Mouse (Mus musculus): ENCODE results near the gene Hoxb7.
A peak's percentile ranks its signal among the peaks of the same experiment; 100 is the strongest.

Hoxb7 gene

DNA sequence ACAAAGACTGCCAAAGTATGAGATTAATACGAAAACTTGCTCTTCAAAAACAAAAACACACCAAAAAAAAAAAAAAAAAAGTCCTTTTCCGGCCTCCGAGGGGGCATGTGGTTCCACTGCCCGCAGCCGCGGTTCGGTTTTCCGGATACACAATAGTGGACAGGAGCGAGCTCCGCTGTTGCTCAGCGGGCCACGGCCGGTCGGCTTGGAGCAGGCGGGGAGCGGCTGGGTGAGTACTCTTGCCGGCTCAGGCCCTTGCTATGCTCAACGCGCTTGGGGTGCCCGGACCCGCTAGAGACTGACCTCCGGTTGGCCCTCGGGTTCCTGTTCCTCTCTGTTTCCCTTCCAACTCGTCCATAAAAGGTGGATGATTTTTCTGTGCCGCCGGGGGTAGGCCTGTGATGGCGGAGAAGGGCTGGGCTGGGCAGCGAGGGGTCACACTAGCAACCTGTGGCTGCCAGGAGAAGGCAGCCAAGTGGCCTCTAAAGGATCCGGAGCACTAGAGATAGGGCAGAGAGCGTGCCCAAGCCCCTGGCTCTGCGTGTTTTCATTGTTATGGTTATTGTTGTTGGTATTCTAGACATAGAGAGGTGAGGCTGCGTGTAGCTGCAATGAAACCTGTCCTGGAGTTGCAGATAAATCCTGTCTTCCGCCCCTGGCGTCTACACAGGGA lies 28.4 kb downstream of the Hoxb7 start:
- DNase-seq (ENCODE audit: low read depth, low spot score): no peak

DNA sequence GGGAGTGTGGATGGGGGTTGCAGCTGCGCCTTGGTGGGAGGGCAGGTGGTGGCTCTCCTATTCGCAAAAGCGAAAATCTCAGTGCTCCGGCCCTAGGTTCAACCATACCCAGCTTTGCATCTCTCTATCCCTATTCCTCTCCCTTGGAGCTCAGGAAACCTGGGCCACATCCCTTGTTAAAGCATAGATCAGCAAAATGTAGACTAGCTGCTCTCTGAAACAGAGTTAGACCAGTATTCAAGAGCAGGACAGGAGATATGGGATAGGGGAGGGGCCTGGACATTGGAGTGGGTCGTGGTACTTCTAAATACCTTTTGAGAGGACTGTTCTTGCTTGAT lies 28.9 kb downstream of the Hoxb7 start:
- DNase-seq (ENCODE audit: low read depth, low spot score): no peak

DNA sequence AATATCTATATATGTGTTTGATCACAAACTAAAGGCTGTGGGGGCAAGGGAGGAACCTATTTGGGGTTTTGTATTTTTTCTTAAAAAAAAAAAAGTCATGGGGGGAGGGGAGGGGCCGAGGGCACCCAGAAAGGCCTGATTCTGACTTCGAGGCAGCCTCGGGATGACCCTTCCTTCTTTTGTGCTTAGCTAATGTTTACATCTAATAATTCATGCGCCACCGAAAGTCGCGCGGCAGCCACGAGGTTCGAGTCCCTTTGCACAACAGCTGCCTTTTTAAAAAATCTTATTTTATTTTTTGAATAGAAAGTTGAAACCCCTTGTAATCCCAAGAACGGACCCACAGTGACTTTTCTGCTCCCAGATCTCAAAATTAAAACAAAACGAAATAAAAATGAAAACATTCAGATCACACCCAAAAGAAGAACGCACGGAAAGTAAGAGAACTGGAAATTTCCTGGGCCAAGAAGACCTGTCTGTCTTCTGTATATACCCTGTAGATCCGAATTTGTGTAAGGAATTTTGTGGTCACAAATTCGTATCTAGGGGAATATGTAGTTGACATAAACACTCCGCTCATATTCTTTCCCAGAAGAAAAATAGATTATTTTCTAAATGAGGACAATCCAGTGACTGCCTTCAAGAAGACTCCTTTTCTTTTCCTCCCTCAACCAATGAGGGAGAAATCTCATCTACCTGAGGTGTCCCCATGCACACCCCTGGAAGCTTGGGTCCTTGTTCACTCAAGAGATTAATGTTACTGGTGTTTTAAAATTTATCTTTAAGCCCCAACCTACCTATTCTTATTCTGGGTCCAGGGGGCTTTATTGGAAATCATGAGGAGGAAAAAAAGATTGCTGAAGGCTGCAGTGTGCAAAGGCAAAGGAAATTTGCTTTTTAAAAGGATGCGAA lies 30.5 kb downstream of the Hoxb7 start:
- DNase-seq (ENCODE audit: low read depth, low spot score): no peak

DNA sequence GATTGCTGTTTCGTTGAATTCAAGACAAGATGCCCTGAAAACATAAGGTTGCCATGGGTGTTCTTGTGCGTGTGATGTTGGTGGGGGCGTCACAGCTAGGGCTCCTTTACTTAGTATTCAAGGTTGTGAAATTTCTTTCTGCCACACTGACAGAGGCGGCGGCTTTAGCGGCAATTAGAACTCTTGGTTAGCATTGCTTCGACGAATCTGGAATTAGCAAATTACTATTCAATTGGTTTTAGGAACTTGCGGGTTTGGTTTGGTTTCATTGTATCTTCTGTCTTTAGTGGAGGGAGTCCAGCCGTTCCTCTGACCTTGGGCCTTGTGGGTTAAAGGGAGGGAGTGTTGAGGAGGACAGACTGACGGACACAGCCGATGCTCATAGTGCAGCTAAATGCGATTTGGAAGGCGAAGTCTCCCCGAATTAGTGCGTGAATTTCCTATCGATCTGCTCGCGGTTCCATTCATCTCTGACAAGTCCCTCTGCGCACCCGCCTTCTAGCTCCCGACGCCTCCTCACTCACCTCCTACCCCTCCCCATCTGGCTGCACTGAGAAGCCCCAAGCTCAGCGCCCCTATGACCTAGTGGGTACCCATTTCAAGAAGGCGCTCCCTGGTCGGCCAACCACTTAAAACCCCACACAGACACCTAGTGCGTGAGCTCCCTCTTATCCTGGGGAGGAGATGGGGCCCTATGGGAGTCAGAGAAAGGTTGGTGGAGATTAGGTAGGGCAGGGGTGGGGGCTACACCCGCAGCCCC lies 31.4 kb downstream of the Hoxb7 start, which contains the start of gene Hoxb4:
Hoxb4 (plus strand) TSS at position 660 of the 760 bp plus-strand sequence.
- no peak for DNase-seq (ENCODE audit: low read depth, low spot score)

DNA sequence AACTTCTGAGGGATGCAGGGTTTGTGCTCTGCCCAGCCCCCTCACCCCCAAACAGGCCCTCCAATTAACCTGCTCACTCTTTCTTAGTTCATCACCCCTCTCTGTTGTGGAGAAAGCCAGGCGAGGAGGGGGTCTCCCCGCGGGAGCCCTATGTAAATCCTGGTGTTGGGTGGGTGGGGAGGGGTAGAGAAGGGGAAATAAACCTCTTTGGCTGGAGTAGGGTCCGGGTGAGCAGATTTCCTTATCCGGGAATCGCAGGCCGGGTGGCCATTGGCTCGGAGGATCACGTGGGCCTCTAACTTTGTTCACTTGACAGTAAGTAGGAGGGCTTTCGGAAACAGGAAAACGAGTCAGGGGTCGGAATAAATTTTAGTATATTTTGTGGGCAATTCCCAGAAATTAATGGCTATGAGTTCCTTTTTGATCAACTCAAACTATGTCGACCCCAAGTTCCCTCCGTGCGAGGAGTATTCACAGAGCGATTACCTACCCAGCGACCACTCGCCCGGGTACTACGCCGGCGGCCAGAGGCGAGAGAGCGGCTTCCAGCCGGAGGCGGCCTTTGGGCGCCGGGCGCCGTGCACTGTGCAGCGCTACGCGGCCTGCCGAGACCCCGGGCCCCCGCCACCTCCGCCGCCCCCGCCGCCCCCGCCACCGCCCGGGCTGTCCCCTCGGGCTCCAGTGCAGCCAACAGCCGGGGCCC lies 32.1 kb downstream of the Hoxb7 start:
- DNase-seq (ENCODE audit: low read depth, low spot score): peak; percentile 89

DNA sequence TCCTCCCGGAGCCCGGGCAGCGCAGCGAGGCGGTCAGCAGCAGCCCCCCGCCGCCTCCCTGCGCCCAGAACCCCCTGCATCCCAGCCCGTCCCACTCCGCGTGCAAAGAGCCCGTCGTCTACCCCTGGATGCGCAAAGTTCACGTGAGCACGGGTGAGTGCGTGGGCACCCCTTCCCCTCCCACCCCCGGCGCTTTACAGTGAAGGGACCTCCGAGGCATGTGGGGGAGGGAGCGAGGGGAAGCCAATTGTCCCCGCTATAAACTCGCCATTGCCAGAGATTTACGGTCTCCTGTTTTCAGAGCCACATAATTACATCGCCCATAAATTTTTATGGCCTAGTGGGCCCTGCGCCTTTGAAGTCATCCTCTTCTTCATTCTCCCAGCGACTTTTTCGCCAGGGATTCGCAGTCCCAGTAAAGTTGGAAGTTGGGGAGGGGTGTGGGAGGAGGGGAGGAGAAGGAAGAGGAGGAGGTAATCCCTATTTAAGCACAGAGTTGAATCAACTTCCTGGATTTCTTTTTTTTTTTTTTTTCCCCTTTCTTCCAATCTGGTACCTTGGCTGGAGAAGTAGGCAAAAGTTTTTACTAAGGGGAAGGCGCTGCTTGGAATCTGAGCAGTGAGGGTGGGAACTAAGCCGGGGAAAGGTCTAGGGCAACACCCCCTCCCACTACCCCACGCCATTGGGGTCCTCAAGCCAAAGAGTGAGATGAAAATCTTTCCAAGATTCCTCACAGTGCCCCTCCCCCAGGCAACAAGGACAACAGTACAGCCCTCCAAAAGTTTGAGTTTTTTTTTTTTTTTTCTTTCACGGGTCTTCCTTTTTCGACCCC lies 32.9 kb downstream of the Hoxb7 start:
- DNase-seq (ENCODE audit: low read depth, low spot score): peak; percentile 55

DNA sequence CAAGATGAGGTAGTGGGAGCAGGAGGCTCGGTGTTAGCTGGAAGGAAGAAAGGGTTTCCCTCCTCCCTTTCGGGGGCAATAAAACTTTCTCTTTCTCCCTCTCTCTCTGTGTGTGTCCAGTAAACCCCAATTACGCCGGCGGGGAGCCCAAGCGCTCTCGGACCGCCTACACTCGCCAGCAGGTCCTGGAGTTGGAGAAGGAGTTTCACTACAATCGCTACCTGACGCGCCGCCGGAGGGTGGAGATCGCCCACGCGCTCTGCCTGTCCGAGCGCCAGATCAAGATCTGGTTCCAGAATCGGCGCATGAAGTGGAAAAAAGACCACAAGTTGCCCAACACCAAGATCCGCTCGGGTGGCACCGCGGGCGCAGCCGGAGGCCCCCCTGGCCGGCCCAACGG lies 33.5 kb downstream of the Hoxb7 start:
- no peak for DNase-seq (ENCODE audit: low read depth, low spot score)

DNA sequence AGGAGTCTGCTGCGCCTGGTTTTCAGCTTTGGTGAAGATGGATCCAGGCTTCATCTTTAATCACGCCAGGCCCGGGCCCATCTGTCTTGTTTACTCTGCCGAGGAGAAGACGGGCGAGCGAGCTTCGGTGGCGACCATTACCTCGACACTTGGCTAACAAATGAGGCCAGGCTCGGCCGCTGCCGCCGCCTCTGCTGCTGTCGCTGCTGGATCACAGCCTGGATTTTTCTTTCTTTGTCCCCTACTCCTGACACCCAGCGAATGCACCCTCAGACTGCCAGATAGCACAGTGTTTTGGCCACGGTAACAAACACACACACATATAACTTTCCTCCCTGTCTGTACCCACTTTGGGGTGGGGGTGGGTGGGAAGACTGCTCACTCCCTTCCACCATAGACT lies 34.3 kb downstream of the Hoxb7 start:
- no peak for DNase-seq (ENCODE audit: low read depth, low spot score)

DNA sequence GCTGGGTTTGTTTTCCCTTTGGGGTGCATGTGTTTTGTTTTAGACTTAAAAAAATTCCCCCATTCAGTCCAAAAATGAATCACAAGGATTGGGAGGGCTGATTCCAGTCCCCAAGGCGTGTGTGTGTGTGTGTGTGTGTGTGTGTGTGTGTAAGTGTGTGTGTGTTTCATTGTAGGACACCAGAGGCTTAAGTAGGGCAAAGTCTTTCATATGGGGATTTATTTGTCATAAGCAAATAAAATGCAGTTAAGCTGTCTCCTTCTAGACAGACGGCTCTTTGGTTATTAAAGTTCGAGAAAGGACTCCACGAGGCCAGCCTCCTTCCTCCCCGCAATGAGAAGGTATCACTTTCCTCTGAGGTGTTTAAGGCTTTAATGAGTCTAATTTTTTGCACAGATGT lies 35.4 kb downstream of the Hoxb7 start:
- DNase-seq (ENCODE audit: low read depth, low spot score): no peak

DNA sequence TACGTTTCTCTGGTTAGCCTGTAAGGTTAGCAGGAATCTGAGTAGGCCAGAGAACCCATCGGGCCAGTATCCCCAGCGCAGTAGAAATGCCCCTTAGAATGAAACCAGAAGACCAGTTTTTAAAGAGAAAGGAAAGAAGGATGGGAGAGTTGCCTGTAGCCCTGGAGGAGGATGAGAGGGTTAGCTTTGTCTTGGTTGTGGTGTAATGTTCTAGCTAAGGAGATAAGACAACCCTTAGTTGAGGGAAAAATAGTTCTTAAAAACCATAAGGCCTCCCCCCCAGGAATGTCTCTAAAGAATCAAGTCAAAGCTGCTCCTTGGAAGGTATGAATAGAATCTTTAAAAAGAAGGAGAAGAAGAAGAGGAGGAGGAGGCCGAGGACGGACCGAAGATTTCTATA lies 36.3 kb downstream of the Hoxb7 start:
- DNase-seq (ENCODE audit: low read depth, low spot score): no peak

DNA sequence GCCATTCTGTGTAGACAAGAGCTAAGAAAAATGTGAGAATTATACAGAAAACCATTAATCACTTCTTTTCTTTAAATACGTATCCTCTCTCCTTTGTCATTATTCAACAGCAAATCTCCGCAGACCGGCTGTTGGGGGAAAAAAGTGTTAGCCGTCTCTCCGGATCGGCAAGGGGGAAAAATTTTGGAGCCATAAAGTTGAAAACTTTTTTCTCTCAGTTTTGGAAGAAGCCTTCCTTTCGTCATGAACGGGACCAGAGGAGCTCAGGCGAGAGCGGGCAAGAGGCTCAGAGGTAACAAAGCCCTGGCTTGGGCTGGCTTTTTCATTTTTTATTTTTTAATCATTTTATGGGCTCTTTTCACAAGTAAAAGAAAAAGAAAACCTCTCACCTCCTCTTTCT lies 36.7 kb downstream of the Hoxb7 start, which contains the start of gene Hoxb3:
Hoxb3 (plus strand) TSS at position 173 of the 400 bp plus-strand sequence.
- DNase-seq (ENCODE audit: low read depth, low spot score): no peak

DNA sequence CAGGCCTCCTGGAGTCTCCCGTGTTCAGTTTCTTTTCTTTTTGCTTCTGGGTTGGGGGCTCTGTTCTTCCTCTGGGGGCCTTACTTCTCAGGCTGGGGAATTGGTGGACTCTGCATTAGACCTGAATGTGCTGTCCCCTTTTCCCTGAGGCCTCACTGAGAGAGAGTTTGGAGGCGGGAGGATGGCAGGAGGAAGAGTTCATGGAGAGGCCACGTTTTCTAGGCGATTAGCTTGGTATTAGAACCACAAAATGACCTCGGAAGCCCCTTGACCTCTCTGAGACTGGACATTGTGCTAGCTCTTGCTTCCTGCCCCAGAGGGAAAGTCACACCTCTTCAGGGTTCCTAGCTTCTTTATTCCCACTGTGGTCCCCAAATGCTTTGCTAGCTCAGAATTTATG lies 37.7 kb downstream of the Hoxb7 start:
- DNase-seq (ENCODE audit: low read depth, low spot score): no peak

DNA sequence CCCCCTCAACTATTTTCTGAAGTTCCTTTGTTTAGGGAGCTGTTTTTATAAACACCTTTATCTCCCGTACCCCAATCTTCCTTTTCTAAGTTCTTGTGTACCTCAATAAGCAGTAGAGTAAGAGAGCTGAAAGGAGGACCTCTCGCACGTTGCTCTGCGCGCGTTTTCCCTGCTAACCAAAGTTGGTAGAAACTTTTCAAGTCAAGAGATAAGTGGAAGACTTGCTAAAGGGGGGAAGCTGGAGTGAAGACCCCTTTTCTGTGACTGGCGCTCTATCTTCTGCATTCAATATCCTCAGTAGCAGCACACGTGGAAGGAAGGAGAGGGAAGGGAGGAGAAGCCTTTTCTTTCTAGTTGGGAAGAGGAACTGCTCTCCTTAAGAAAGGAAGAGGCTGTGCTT lies 38.5 kb downstream of the Hoxb7 start:
- no peak for DNase-seq (ENCODE audit: low read depth, low spot score)

DNA sequence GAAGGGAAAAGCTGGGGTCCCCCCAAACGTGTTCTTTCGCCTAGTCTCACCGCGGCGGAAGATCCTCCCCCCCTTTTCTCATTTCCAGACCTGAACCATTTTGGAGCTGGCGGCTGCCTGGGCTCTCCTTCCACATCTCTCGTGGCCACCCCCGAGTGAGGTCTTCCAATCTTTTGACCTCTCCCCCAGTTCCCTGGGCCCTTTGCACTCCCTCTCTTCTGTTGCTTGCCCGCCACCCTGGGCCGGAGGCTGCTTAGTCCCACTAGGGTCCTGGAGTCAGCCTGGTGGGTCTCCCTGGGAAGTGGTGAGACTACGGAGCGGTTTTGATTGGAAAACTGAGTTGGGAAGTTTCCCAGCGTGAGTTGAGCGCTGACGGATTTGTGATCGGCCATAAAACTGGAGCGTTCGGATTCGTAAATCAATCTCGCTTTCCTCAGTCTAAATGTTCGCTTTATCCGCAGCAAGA lies 39.4 kb downstream of the Hoxb7 start:
- no peak for DNase-seq (ENCODE audit: low read depth, low spot score)

DNA sequence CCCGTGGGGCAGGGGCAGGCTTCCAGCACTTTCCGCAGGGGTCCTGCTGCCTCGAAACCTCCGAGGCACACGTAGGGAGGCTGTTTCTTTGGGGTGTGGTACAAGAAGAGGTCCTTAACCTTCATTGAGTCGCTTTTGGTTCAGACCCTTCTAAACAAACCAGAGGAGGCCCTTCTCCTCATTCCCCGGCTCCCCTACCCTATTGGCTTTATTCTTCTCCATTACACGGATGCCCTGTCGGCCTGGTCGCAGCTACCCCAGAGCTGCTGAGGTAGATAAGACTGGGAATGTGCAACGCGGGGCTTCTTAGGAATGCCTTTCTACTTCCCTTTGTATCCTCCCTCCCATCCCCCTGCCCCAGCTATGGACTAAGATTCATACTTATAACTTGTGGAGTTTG lies 40.3 kb downstream of the Hoxb7 start:
- DNase-seq (ENCODE audit: low read depth, low spot score): no peak

DNA sequence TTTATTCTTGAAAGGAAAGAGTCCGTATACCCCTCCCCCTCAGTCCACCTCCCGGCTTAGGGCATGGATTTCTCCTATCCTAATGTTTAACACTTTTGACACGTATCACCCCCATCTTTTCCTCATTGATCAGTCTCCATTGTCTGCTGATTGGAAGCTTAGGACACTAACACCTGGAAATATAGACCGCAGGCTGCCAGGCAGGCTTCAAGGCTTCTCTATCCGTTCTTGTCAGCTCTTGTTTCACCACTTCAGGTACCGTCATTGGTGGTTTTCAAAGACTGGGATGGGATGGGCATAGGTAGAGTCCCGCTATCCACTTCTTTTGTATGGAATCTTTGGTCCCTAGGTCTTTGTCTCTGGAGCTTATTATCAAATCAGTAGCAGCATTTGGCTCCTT lies 40.7 kb downstream of the Hoxb7 start:
- DNase-seq (ENCODE audit: low read depth, low spot score): no peak

DNA sequence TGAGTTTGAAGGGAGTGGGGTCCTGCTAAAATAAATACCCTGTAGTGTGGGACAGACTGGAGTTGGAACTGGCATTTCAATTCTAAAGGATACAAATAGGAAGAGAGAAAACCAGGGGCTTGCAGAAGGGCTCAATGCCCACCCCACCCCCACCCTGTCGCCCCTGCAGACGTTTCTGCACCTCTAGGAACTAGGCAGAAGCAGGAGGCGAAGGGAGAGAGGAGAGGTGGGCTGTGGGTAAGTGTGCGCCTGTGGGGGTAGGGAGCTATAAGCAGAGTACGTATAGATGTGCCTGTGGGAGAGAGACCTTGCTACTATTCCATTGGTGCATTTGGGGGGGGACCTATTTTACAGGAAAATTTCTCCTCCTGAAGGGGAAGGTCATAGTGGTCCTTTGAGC lies 41.3 kb downstream of the Hoxb7 start:
- DNase-seq (ENCODE audit: low read depth, low spot score): no peak

DNA sequence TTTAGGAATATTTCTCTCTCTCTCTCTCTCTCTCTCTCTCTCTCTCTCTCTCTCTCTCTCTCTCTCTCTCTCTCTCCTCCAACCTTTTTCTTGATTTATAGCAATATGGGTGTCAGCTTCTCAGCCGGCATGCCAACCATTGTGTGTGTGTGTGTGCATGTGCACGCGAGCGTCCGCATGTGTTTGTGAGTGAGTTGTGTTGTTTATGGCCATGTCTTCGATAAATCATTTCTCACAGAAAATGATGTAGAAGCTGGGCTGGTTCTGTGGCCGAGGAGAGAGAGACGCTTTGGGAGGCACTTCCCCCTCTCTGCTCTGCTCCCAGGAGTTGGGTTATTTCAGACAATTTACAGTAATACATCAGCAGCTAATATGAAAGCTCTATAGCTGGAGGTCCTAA lies 42.2 kb downstream of the Hoxb7 start:
- no peak for DNase-seq (ENCODE audit: low read depth, low spot score)

DNA sequence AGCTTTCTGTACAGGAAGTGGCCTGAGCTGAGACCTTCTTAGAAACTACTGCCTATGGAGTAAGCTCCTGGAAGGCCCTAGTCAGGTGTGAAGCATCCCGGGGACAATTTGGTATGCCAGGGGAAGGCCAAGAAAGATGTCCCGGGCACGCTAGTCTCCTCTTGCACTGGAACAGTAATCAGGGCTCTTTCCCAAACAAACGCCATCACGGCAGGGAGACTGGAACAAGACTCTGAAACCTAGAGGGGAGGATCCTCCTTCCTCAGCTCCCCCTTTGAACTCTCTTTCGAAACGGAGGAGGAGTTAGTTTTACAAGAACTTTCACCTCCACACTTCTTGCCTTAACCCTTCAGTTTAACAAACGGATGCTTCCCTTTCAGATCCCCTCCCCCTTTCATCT lies 45.7 kb downstream of the Hoxb7 start:
- no peak for DNase-seq (ENCODE audit: low read depth, low spot score)

DNA sequence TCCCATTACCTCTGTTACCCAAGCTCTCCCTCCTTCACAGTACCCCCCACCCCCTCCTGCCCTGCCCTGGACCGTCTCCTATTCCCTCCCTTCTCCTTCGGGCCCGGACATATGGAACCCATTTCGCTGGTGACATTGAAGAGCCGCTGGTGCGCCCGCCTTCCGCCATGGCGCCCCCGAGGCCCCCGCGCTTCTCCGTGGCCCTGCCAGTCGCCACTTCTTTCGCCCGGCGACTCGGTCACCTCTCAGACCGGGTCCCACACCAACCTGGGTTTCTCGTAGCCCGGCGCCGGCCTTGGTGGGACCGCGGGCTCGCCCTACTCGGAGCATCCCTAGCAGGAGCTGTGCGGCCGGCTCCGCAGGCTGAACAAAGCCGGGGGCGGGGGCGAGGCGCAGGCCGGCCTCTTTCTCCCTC lies 46.2 kb downstream of the Hoxb7 start:
- no peak for DNase-seq (ENCODE audit: low read depth, low spot score)

Measured in A20 (cell line).